Mouse (Mus musculus) central nervous system, embryonic 11.5 days (tissue): ENCODE measurements around the gene Zfp967. TPM values are rescaled to one million over a fixed set of nuclear protein-coding genes. Genes with fewer than 3 reads are reported as not detected.

Experiments
- polyA plus RNA-seq: library from polyadenylated mRNA; depleted of rRNA; stranded (reverse); fragments of >200 nt; gene quantifications from 2 replicates; pipeline ENCODE4 v1.2.3, GENCODE M21; 2012; rRNA removed

The Zfp967 gene
- polyA plus RNA-seq: not detected in 2 replicates

DNA sequence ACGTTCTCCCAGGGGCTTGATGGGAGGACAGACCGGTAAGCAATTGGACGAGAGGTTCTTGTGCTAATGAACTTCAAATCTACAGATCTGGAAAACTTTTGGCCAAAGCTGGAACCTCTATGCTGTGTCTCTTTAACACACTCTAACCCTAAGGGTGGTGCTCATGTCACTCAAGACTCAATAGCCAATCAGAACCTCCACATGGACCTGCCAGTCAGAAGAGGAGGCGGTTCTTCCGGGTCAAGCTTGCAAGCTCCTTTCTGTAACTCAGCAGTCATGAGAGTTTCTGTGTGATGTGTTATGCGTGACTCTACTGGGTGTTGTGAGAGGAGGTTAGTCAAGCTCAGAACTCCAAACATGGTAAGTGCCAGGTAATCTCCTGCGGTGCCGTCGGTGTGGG is at the start of gene Zfp967:
Gene Zfp967, plus strand, starts transcription at position 301 of the 400 bp plus-strand sequence.

DNA sequence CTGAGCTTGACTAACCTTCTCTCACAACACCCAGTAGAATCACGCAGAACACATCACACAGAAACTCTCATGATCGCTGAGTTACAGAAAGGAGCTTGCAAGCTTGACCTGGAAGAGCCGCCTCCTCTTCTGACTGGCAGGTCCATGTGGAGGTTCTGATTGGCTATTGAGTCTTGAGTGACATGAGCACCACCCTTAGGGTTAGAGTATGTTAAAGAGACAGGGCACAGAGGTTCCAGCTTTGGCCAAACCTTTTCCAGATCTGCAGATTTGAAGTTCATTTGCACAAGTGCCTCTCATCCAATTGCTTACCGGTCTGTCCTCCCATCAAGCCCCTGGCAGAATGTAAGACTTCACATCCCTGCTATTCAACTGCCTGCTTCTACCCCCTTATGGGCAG is 34.2 kb upstream of the Zfp967 start, which contains the start of gene Gm14434:
Gene Gm14434, minus strand, starts transcription at position 101 of the 400 bp plus-strand sequence.

Other genes starting within 250 kb of the Zfp967 start
- not detected in 2 replicates for gene Gm11009, start 201.6 kb upstream of the Zfp967 start, polyA plus RNA-seq
- 0.72 and 1.9 TPM in 2 replicates for gene Gm14435, start 97.5 kb upstream of the Zfp967 start, polyA plus RNA-seq
- 4.4 and 15.0 TPM in 2 replicates for gene Gm14434, start 34.3 kb upstream of the Zfp967 start, polyA plus RNA-seq
- gene Gm14308, start 115.3 kb downstream of the Zfp967 start, polyA plus RNA-seq: 4.1 and 23.6 TPM in 2 replicates
- 4.0 and 10.1 TPM in 2 replicates for gene Zfp973, start 149.5 kb downstream of the Zfp967 start, polyA plus RNA-seq
- gene Gm14305, start 187.3 kb downstream of the Zfp967 start, polyA plus RNA-seq: 9.8 and 26.5 TPM in 2 replicates